In the genomic region with DNA sequence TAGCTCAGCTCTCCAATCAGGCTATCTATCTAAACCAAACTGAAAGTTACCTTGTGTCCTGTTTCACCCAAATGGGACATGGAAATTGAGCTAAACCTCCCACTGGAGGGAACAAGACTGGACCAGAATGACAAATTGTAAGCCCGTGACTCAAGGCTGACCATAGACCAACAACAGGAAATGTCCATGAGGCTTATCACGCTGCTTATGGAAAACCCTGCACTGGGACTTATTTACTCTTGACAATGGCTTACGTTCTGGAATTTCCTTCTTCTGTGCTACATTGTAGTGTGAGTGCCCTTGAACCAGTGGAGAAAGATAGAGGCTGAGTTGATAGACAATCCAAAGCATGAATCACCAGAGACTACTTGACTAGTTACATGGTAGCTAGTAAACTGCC, we compare ENCODE assay signal across 30 mouse cellular contexts.
DNase-seq lines count a peak whose midpoint lies in the region; ATAC-seq and TF ChIP-seq lines count a peak whose summit lies in the region.
"Had no signal": no experiment of that assay in that cellular context is flagged by ENCODE, and none has a peak within 500 bp of the region (broad histone marks: within the 10 kb centered on the region; RNA-seq: fewer than 3 reads in every experiment).

No protein-coding gene starts in this region.

- no peak overlapping the region for H3K4me3 ChIP-seq in heart, embryonic 15.5 days
- no peak overlapping the region for H3K4me3 ChIP-seq in liver, embryonic 16.5 days (ENCODE audit: low read depth, low read length)
- H3K4me3 ChIP-seq in liver, embryonic 11.5 days (ENCODE audit: low read depth, low read length) = no peak overlapping the region
- no peak overlapping the region for H3K4me3 ChIP-seq in lung, adult 2 months (replicated peaks; ENCODE audit: extremely low read depth, low read depth, low read length)
- H3K4me3 ChIP-seq: embryonic facial prominence, embryonic 10.5 days; embryonic facial prominence, embryonic 15.5 days; forebrain, embryonic 12.5 days; hindbrain, embryonic 13.5 days; limb, embryonic 12.5 days; liver, embryonic 12.5 days; midbrain, embryonic 13.5 days; neural tube, embryonic 13.5 days had no signal

- TF ChIP-seq POLR2A in lung, adult 2 months (IDR thresholded peaks at IDR 0.05; ENCODE audit: borderline replicate concordance, extremely low read depth, low read depth, low read length) = no peak

- no peaks in the 10 kb centered on the region for H3K36me3 ChIP-seq in heart, embryonic 15.5 days
- no peaks in the 10 kb centered on the region for H3K36me3 ChIP-seq in liver, embryonic 16.5 days (ENCODE audit: control insufficient read depth, insufficient read depth)
- no peaks in the 10 kb centered on the region for H3K36me3 ChIP-seq in liver, embryonic 11.5 days (ENCODE audit: control insufficient read depth, insufficient read depth, low read length)
- H3K36me3 ChIP-seq: embryonic facial prominence, embryonic 10.5 days; embryonic facial prominence, embryonic 15.5 days; forebrain, embryonic 12.5 days; hindbrain, embryonic 13.5 days; limb, embryonic 12.5 days; liver, embryonic 12.5 days; midbrain, embryonic 13.5 days; neural tube, embryonic 13.5 days had no signal

- H3K4me1 ChIP-seq in heart, embryonic 15.5 days (replicated peaks) = peaks cover 10% of the 10 kb centered on the region; the same call in 1 of the 2 replicates
- H3K4me1 ChIP-seq in liver, embryonic 16.5 days (ENCODE audit: control insufficient read depth, low read depth, low read length) = no peaks in the 10 kb centered on the region
- no peaks in the 10 kb centered on the region for H3K4me1 ChIP-seq in liver, embryonic 11.5 days (replicated peaks; ENCODE audit: control insufficient read depth, insufficient read depth, low read length)
- peaks cover 4% of the 10 kb centered on the region; the same call in 1 of the 2 replicates for H3K4me1 ChIP-seq in lung, adult 2 months (ENCODE audit: control insufficient read depth, insufficient read depth, low read length)
- H3K4me1 ChIP-seq: embryonic facial prominence, embryonic 10.5 days; embryonic facial prominence, embryonic 15.5 days; forebrain, embryonic 12.5 days; hindbrain, embryonic 13.5 days; limb, embryonic 12.5 days; liver, embryonic 12.5 days; midbrain, embryonic 13.5 days; neural tube, embryonic 13.5 days had no signal

- no peak overlapping the region for H3K4me2 ChIP-seq in heart, embryonic 15.5 days
- H3K4me2 ChIP-seq in liver, embryonic 16.5 days (ENCODE audit: low read depth, low read length) = no peak overlapping the region
- H3K4me2 ChIP-seq in liver, embryonic 11.5 days = no peak overlapping the region
- H3K4me2 ChIP-seq: embryonic facial prominence, embryonic 15.5 days; forebrain, embryonic 12.5 days; hindbrain, embryonic 13.5 days; limb, embryonic 12.5 days; liver, embryonic 12.5 days; midbrain, embryonic 13.5 days; neural tube, embryonic 13.5 days had no signal

- peak overlapping the region; percentile 32 for H3K27ac ChIP-seq in heart, embryonic 15.5 days
- H3K27ac ChIP-seq in liver, embryonic 16.5 days (ENCODE audit: low read length) = no peak overlapping the region
- H3K27ac ChIP-seq in liver, embryonic 11.5 days (ENCODE audit: low read depth, low read length) = no peak overlapping the region
- H3K27ac ChIP-seq: embryonic facial prominence, embryonic 10.5 days; embryonic facial prominence, embryonic 15.5 days; forebrain, embryonic 12.5 days; hindbrain, embryonic 13.5 days; kidney, postnatal 0 days; limb, embryonic 12.5 days; liver, embryonic 12.5 days; macrophage; midbrain, embryonic 13.5 days; neural tube, embryonic 13.5 days; stomach, postnatal 0 days had no signal

- peak; percentile 55; the same call in 1 of the 2 replicates for ATAC-seq in heart, embryonic 15.5 days (replicated peaks; ENCODE audit: insufficient number of reproducible peaks, insufficient read depth, low FRiP score, low read depth)
- 0 out of 2 replicates have a peak, but pooled peaks have one; percentile 11 for ATAC-seq in liver, embryonic 16.5 days (ENCODE audit: low read depth)
- ATAC-seq in liver, embryonic 11.5 days (replicated peaks; ENCODE audit: low FRiP score) = no peak
- ATAC-seq: activated CD4-positive, CD25-positive, alpha-beta regulatory T cell, adult 4 months; forebrain, postnatal 0 days; intestine, embryonic 16.5 days; liver, embryonic 12.5 days; midbrain, embryonic 13.5 days had no signal

- no peaks in the 10 kb centered on the region for H3K9me3 ChIP-seq in heart, embryonic 15.5 days (replicated peaks)
- H3K9me3 ChIP-seq in liver, embryonic 16.5 days (replicated peaks; ENCODE audit: control insufficient read depth, low read length) = no peaks in the 10 kb centered on the region
- no peaks in the 10 kb centered on the region for H3K9me3 ChIP-seq in liver, embryonic 11.5 days (ENCODE audit: control insufficient read depth, low read length)
- H3K9me3 ChIP-seq: embryonic facial prominence, embryonic 10.5 days; embryonic facial prominence, embryonic 15.5 days; forebrain, embryonic 12.5 days; hindbrain, embryonic 13.5 days; limb, embryonic 12.5 days; liver, embryonic 12.5 days; midbrain, embryonic 13.5 days; neural tube, embryonic 13.5 days had no signal

- H3K9ac ChIP-seq in heart, embryonic 15.5 days = no peak overlapping the region
- H3K9ac ChIP-seq in liver, embryonic 16.5 days (ENCODE audit: low read depth, low read length) = no peak overlapping the region
- H3K9ac ChIP-seq in liver, embryonic 11.5 days (ENCODE audit: low read depth, low read length) = no peak overlapping the region
- H3K9ac ChIP-seq: embryonic facial prominence, embryonic 15.5 days; forebrain, embryonic 12.5 days; forebrain, postnatal 0 days; hindbrain, embryonic 13.5 days; limb, embryonic 12.5 days; liver, embryonic 12.5 days; midbrain, embryonic 13.5 days; neural tube, embryonic 13.5 days had no signal

- H3K27me3 ChIP-seq in heart, embryonic 15.5 days = no peaks in the 10 kb centered on the region
- H3K27me3 ChIP-seq in liver, embryonic 16.5 days (ENCODE audit: control insufficient read depth, insufficient read depth, low read depth, low read length) = no peaks in the 10 kb centered on the region
- no peaks in the 10 kb centered on the region for H3K27me3 ChIP-seq in liver, embryonic 11.5 days (replicated peaks; ENCODE audit: control insufficient read depth, insufficient read depth, low read length)
- H3K27me3 ChIP-seq: embryonic facial prominence, embryonic 15.5 days; forebrain, embryonic 12.5 days; hindbrain, embryonic 13.5 days; limb, embryonic 12.5 days; liver, embryonic 12.5 days; midbrain, embryonic 13.5 days; neural tube, embryonic 13.5 days had no signal

- TF ChIP-seq CTCF in lung, adult 2 months (IDR thresholded peaks at IDR 0.05; ENCODE audit: insufficient read depth, low read length) = no peak

- 38% methylated on average over 3 of the region's 3 CpGs for WGBS in heart, embryonic 15.5 days
- 36% methylated on average over 3 of the region's 3 CpGs for WGBS in liver, embryonic 16.5 days (ENCODE audit: insufficient replicate concordance)
- WGBS in liver, embryonic 11.5 days = 39% methylated on average over 3 of the region's 3 CpGs
- WGBS in lung, adult 2 months = 32% methylated on average over 3 of the region's 3 CpGs

- DNase-seq in heart, adult 18-20 months = no peak
- no peak for DNase-seq in liver, embryonic 11.5 days (ENCODE audit: low spot score)
- DNase-seq in lung, postnatal 10 days = peak; percentile 6
- no peak for DNase-seq in lung, adult 2 months
- DNase-seq in Muller cell, postnatal 12 days (ENCODE audit: inconsistent ontology term) = no peak
- DNase-seq: B cell, adult 2 months; cerebellum, adult 11 months; cerebellum, adult 9-11 months; heart, postnatal 4 days; kidney, adult 8-10 months; kidney, postnatal 4 days; right cerebral cortex, postnatal 4 days; thymus, adult 18-20 months; thymus, postnatal 25 days had no signal
